Mouse (Mus musculus) hindbrain, embryonic 16.5 days (tissue): ENCODE measurements at regions not wholly inside any gene's neighbourhood (a gene's known extent, or its start where the extent isn't known, plus 50 kb on each side); places are given as distances from the start of the nearest gene placed in this dataset.

Source experiments
- ATAC-seq: fragments of 200-750 bp; cut with Nextera tagmentation; 2 replicates; pipeline ENCODE4 v1.8.0; 2017; ENCODE audit warnings: moderate TSS enrichment, moderate library complexity
- H3K27ac ChIP-seq: fragments of 300-500 bp; sonication (generic); 2 replicates; pipeline ENCODE4 v1.5.1; 2014; ENCODE audit warnings: low read depth, mild to moderate bottlenecking, control low read depth, low read length, moderate library complexity
- H3K27me3 ChIP-seq: fragments of 300-500 bp; sonication (generic); replicated peaks from 2 replicates; pipeline ENCODE4 v1.6.1; 2014; ENCODE audit warnings: low read length; ENCODE audit not compliant: control insufficient read depth, insufficient read depth
- H3K36me3 ChIP-seq: fragments of 300-500 bp; sonication (generic); 2 replicates; pipeline ENCODE4 v1.6.1; 2014; ENCODE audit warnings: mild to moderate bottlenecking, low read length, moderate library complexity, mixed read lengths; ENCODE audit not compliant: control insufficient read depth, insufficient read depth
- H3K4me1 ChIP-seq: fragments of 300-500 bp; sonication (generic); 2 replicates; pipeline ENCODE4 v1.6.1; 2014; ENCODE audit warnings: low read depth, low read length; ENCODE audit not compliant: control insufficient read depth, insufficient read depth
- H3K4me2 ChIP-seq: fragments of 300-500 bp; sonication (generic); 2 replicates; pipeline ENCODE4 v1.6.1; 2014; ENCODE audit warnings: mild to moderate bottlenecking, low read length, control low read depth, moderate library complexity
- H3K4me3 ChIP-seq: fragments of 300-500 bp; sonication (generic); 2 replicates; pipeline ENCODE4 v1.5.1; 2014; ENCODE audit warnings: mild to moderate bottlenecking, low read length, control low read depth, moderate library complexity
- H3K9ac ChIP-seq: fragments of 300-500 bp; sonication (generic); 2 replicates; pipeline ENCODE4 v1.6.1; 2014; ENCODE audit warnings: low read depth, mild to moderate bottlenecking, control low read depth, low read length, moderate library complexity
- H3K9me3 ChIP-seq: fragments of 300-500 bp; sonication (generic); 2 replicates; pipeline ENCODE4 v1.6.1; 2014; ENCODE audit warnings: mild to moderate bottlenecking, low read length, moderate library complexity; ENCODE audit not compliant: control insufficient read depth
- WGBS: fragments of 180-500 bp; shearing (Covaris S2); extraction: QIAGEN DNeasy Blood & Tissue Kit; methylation state at CpG from one replicate; pipeline ENCODE4 v1.1.7; 2014; 5-methylcytosine and 5-hydroxymethylcytosine counted together

DNA sequence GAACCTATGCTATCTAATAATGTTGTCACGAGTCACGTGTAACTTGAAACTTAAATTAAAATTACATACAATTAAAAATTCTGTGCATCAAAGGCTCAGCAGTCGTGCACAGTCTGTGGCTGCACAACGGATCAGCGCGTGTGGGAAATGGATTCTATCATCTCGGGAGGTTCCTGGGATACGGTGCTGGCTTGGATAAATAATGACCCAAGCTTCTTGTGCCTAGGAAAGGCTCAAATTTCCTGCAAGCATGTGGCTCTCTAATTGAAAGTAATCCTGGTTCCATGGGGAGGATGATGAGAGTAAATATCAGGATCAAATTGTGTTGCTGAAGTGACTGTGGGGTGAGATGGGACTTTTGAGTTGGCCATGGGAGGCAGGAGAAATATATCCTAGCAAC, 792.2 kb downstream of the Robo1 start:
- H3K9me3 ChIP-seq = no peaks in the 10 kb centered on the region
- H3K27me3 ChIP-seq = no peaks in the 10 kb centered on the region
- H3K9ac ChIP-seq = no peak overlapping the region
- 60% methylated on average over 8 of the region's 8 CpGs for WGBS
- no peaks in the 10 kb centered on the region for H3K36me3 ChIP-seq
- no peak overlapping the region for H3K4me2 ChIP-seq
- H3K4me3 ChIP-seq = no peak overlapping the region
- peaks cover 5% of the 10 kb centered on the region; the same call in 1 of the 2 replicates for H3K4me1 ChIP-seq
- no peak for ATAC-seq
- H3K27ac ChIP-seq = no peak overlapping the region

- ATAC-seq = peak; percentile 71
- H3K4me2 ChIP-seq = no peak overlapping the region
- no peaks in the 10 kb centered on the region; the same call in 1 of the 2 replicates for H3K4me1 ChIP-seq
- 16% methylated on average over 4 of the region's 4 CpGs for WGBS
- no peak overlapping the region for H3K4me3 ChIP-seq
- H3K9ac ChIP-seq = no peak overlapping the region
- H3K36me3 ChIP-seq = no peaks in the 10 kb centered on the region
- H3K27ac ChIP-seq = no peak overlapping the region
- H3K27me3 ChIP-seq = no peaks in the 10 kb centered on the region
- no peaks in the 10 kb centered on the region for H3K9me3 ChIP-seq
Observed at GRCm38 (mm10) chr16:73098760-73099159, 790.7 kb downstream of the Robo1 start.

DNA sequence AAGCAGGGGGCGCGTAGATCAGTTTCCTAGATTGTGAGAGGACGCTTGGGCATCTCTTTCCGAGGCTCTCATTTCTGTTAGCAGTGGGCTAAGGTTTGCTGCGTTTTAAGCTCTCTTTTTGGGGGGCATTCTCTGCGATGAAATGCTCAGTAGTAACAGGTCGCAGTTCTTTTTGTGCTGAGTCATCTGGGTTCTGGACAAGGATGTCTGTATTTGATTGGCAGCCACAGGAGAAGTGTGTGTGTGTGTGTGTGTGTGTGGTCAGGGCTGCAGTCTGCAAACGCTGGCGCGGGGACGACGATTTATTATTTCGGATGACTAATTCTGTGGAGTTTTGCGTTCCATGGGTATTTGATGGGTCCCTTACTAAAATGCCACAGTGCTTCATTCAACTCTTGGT, 789.1 kb downstream of the Robo1 start:
- no peak overlapping the region for H3K9ac ChIP-seq
- no peak for ATAC-seq
- no peaks in the 10 kb centered on the region for H3K9me3 ChIP-seq
- H3K27me3 ChIP-seq = no peaks in the 10 kb centered on the region
- H3K4me1 ChIP-seq = no peaks in the 10 kb centered on the region; the same call in 1 of the 2 replicates
- H3K27ac ChIP-seq = no peak overlapping the region
- H3K36me3 ChIP-seq = no peaks in the 10 kb centered on the region
- peak overlapping the region; percentile 9; the same call in 1 of the 2 replicates for H3K4me3 ChIP-seq
- WGBS = 8% methylated on average over 14 of the region's 14 CpGs
- H3K4me2 ChIP-seq = peak overlapping the region; percentile 47

DNA sequence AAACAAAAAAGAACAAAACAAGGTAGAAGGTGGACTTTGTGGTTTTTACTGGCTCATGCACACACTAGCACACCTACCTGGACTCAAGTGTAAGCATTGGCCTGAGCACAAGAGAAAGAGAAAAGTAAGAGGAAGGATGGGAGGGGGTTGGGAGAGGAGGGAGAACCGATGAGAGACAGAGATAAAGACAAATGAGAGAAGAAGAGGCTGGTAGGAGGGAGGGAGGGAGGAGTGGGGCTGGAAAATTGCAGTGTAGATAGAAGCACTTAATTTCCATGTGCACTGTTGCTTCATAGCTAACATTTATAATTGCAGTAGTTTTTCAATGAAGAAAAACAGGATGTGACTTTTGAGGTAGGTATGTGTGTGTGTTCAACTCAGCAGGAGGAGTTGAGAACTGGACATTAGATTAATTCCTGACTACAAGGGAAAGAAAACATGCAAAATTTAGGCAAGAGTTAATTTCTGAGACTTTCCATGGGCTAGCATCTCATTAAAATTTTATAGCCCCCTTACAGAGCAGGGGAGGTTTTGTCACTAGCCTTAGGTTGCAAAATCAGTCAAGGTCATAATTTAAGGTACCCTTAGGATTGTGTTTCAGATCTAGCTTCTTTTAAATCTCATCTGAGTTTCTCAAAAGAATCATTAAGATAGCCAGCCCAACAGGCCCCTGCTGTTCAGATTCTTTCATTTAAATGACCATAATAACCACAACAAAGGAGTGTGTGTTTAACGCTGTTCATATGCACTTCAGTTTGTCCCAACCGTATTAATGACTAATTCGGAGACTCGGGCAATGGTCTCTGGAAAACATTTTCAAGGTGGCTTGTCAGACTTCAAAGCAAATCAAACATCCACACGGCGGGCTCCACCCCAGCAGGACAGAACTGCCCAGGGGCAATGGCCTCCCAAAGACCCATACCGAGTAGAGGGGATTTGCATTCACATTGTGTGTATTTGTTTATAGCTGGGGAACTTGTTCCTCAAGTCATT, 788.3 kb downstream of the Robo1 start:
- Histone ChIP-seq H3K4me1 (no peaks in the 10 kb centered on the region; the same call in 1 of the 2 replicates), H3K4me2 (peak overlapping the region; percentile 47), H3K9me3 (no peaks in the 10 kb centered on the region), H3K4me3 (no peak overlapping the region), H3K36me3 (no peaks in the 10 kb centered on the region), H3K9ac (no peak overlapping the region), H3K27ac (no peak overlapping the region), H3K27me3 (no peaks in the 10 kb centered on the region)
- WGBS = 7% methylated on average over 8 of the region's 8 CpGs
- no peak for ATAC-seq
